Mouse (Mus musculus): ENCODE data around the gene S100a2.
A peak's percentile ranks its signal among the peaks of the same experiment; 100 is the strongest.

The S100a2 gene

GRCm38 (mm10) chr3:90596810-90597209 is 6.8 kb downstream of the S100a2 start:
- no peak for DNase-seq (ENCODE audit: low read depth)

GRCm38 (mm10) chr3:90597736-90598135 is 7.7 kb downstream of the S100a2 start:
- no peak for DNase-seq (ENCODE audit: low read depth)

DNA sequence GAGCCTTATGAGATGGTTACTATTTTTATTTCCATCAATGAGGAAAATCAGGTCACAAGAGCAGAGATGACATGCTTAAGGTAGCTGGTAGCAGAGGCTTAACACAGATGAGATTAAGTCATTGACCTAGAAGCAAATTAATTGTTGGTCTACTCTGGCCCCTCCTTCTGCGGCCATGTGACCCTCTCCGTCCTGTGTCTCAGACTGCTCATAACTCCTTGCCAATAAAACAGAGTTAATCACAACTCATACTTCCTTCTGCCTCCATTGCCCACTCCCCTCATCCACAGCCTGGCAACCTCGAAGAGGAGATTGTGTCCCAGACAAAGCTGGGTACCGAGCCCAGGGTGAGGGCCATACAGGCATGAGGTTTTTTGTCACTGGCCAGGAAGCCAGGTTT is 8.2 kb downstream of the S100a2 start:
- no peak for DNase-seq (ENCODE audit: low read depth)

- DNase-seq (ENCODE audit: low read depth): no peak
Measured at GRCm38 (mm10) chr3:90599401-90599800, 9.4 kb downstream of the S100a2 start.

DNA sequence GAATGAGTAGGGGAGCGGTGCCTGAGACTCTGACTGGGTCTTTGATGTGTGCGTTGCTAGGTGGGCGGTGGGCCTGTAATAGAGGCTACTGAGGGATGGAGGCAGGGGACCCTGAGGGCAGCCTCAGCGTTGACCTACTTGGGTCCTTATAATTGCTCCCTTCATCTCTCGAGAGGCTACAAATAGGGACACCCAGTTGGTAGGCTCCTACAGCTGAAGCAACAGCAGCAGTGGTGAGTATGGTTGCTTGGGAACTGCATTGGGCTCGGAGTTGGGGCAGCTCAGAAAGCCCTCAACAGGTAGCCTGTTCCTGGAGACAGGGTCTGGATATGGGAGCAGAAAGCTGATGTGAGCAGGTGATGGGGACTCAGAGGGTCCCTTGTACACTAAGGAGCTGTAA is 10.0 kb downstream of the S100a2 start:
- DNase-seq (ENCODE audit: low read depth): no peak

DNA sequence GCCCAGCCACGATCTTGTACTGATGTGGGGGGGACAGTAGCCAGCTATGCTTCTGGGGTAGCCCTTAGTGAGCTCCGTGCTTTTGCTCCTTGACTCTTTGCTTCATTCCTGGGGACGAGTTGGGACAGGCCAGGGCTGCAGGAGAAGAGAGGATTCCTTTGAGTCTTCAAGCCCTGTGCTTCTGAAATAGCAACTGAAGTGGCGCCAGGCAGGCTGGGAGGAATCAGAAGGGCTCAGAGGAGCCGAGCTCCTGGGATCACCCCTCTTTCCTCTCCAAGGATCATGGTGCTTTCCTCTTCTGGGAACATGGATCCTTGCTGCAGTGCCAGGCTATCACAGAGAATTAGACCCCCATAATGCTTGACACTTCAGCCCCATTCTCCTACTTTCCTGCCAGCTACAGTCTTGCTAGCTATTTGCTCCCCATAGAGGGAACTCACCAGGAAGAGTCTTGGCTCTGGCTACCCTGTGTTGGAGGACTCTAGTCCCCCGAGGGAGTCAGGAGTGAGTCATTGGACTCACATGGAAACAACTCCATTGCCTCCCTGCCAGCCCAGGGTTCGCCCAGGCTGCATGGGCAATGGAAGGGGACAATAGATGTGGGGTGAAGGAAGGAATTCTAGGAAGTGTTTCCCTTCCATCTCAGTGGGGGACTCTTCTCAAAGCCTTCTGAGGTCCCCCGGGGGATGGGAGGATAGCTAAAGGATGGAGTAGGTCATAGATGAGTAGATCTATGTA is 10.6 kb downstream of the S100a2 start:
- no peak for DNase-seq (ENCODE audit: low read depth)

- DNase-seq (ENCODE audit: low read depth): no peak
Measured at GRCm38 (mm10) chr3:90601486-90602110, 11.6 kb downstream of the S100a2 start, which contains the start of gene Gm42674. TSS of gene Gm42674 (plus strand) at chr3:90601904.

- peak; percentile 61 for DNase-seq (ENCODE audit: low read depth)
Measured at GRCm38 (mm10) chr3:90603623-90604022, 13.6 kb downstream of the S100a2 start, which contains the start of gene S100a4. TSS of gene S100a4 (plus strand) at chr3:90603771.

DNA sequence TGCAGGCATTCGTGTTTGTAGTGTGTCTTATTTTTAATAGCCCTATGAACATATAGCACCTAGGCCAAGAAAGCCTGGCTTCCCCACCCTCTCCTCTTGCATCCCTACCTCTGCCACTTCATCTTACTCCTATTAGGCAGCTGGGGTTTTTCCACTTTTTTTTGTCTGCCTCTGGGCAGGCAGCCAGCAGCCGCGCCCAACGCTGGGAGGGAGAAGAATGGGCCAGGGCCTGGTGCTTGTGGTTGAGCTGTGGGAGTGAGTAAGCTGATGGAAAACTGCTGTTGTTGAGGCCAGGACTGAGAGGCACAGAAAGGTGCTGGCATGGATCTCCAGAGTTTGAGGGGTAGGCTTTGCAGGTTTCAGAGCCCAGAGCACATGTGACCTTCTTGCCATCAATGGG is 14.4 kb downstream of the S100a2 start:
- peak; percentile 49 for DNase-seq (ENCODE audit: low read depth)

DNA sequence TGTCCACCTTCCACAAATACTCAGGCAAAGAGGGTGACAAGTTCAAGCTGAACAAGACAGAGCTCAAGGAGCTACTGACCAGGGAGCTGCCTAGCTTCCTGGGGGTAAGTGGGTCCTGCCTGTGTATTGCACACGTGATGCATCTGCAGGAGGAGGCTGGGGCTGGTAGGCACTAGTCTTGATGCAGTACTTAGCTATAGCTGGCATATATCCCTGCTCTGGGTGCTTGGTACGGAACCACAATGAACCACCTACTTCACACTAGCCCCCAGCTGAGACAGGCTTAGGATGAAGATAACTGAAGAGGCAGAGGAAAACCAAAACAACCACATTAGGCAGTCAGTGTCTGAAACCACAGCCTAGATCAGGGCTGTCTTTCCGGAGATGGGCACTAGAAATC is 15.0 kb downstream of the S100a2 start:
- peak; percentile 63 for DNase-seq (ENCODE audit: low read depth)

DNA sequence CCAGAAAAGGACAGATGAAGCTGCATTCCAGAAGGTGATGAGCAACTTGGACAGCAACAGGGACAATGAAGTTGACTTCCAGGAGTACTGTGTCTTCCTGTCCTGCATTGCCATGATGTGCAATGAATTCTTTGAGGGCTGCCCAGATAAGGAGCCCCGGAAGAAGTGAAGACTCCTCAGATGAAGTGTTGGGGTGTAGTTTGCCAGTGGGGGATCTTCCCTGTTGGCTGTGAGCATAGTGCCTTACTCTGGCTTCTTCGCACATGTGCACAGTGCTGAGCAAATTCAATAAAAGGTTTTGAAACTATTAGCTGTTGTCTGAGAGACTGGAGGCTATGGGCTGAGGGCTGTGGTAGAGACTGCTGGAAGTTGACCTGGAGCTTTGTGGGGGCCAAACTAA is 15.7 kb downstream of the S100a2 start:
- no peak for DNase-seq (ENCODE audit: low read depth)

DNA sequence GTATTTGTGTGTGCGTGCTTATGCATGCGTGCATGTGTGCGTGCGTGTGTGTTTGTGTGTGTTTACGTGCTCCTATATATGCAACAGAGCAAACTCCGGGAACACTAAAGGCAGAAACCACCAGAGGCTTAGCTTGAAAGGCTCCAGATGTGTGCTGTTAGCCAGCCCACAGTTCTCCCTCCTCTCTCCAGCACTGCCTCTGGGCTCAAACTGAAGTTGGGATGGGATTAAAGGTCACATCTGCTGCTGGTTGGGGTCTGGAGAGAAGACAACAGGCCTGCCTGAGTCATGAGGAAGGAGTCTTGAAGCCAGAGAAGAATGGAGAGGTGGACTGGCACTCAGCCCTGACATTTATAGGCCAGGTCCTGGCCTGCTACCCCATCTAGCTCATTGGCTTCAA is 16.1 kb downstream of the S100a2 start:
- no peak for DNase-seq (ENCODE audit: low read depth)

DNA sequence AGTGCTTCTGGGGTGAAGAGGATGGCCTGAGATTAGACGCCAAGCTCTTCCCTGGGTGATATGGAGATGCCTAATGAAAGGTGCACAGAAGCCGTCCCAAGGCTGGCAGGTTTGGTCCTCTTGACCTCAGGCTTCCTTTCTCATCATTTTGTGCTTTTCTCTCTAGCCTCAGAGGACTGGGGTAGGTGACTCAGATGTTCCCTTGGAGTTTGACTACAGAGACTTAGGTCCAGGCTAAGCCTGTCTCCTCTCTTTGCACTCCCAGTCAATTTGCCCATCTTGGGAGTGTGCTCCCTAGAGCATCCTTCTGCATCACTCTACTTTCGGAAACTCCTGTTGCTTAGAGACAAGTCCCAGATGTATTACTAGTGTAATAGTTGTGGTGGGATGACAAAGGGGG is 17.3 kb downstream of the S100a2 start:
- no peak for DNase-seq (ENCODE audit: low read depth)

DNA sequence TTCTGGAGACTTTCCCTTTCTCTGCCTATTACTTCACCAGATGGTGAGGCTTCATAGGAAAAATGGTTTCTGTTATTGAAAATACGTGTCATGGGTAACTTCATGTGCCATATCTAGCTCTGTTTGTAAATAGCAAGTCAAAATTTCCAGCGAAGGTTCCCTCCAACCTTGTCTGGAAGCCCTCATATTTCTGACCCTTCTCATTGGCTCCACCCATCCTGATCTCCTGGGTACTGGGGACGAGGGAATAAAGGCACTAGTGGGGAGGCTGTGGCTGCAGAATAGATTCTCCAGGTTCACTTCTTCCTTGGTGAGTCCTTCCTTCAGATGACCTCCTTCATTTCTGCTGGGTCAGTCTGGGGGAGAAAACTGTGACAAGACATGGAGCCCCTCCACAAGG is 18.2 kb downstream of the S100a2 start, which contains the start of gene S100a5:
TSS of gene S100a5 (plus strand) at position 301 of the 400 bp plus-strand sequence.
- no peak for DNase-seq (ENCODE audit: low read depth)

DNA sequence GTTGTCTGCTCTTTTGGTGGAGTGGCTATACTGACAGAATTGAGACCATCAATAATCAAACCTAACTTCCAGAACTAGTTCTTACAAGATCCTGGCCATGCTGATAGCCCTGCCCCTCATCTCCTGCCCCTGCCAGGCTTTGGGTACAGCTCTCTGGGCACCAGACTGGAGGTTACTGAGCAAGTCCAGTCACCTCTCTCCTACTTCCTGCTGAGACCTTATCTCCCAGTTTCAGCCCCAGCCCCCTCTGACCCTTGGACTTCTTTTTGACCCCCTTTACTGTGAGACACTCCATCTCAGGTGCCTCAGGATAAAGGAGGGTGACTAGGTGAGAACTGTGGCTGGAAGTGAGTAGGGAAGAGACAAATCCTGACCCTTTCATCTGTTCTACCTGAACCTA is 19.1 kb downstream of the S100a2 start:
- DNase-seq (ENCODE audit: low read depth): no peak

DNA sequence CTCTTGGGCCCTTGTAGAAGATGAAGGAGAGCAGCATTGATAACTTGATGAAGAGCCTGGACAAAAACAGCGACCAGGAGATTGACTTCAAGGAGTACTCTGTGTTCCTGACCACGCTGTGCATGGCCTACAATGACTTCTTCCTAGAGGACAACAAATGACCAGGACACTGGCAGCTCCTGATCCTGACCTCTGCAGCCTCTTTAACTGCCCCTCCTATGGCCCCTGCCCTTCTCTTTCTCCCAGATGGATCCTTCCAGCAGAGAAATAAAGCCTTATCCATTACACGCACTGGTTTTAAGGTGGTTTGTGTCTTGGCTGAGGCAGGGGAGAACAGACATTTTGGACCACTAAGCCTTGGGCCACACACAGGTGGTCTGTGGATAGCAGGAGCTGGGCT is 21.4 kb downstream of the S100a2 start:
- no peak for DNase-seq (ENCODE audit: low read depth)

DNA sequence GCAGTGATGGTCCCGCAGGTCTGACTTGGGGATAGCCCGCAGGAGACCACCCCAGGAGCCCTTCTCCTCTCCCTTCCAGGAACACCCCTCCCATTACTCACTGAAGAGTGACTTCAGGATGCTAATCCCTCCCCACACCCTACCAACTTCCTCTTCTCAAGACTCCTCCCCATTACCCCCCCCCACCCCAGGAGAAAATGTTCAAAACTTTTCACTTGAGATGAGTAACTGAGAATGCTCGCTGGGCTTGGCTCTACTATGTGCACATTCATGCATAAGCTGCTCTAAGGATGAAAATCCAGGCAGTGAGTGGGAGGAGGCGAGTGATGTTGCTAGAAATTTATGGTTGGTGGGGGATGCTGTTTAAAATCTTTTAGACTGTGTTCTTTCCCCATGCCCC is 22.0 kb downstream of the S100a2 start:
- peak; percentile 72 for DNase-seq (ENCODE audit: low read depth)

DNA sequence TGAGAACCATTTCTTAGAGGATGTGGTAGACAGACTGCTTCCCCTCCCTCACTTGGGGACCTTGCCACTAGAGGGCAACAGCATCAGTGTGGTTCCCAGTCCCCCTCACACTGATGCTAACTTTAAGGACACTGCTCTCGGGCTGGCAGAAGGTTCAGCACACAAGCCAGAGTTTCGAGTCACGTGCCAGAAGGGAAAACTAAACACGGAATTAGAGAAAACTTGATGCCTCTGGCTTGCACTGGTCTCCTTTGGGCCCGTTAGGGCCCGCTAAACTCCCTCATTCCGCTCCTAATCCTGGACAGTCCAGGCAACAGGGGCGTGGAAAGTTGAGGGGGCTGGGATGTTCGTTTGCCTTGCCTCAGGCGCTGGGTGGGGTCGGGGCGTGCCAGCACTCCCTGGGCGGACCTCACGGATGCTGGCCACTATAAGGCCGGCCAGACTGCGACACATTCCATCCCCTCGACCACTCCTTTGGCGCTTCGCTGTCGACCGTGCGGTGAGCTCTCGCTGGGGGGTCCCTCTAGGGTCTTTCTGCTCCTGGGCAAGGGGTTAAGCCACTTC is 22.8 kb downstream of the S100a2 start, which contains the start of gene S100a6:
TSS of gene S100a6 (plus strand) at position 155 of the 564 bp plus-strand sequence.
- peak; percentile 93 for DNase-seq (ENCODE audit: low read depth)

DNA sequence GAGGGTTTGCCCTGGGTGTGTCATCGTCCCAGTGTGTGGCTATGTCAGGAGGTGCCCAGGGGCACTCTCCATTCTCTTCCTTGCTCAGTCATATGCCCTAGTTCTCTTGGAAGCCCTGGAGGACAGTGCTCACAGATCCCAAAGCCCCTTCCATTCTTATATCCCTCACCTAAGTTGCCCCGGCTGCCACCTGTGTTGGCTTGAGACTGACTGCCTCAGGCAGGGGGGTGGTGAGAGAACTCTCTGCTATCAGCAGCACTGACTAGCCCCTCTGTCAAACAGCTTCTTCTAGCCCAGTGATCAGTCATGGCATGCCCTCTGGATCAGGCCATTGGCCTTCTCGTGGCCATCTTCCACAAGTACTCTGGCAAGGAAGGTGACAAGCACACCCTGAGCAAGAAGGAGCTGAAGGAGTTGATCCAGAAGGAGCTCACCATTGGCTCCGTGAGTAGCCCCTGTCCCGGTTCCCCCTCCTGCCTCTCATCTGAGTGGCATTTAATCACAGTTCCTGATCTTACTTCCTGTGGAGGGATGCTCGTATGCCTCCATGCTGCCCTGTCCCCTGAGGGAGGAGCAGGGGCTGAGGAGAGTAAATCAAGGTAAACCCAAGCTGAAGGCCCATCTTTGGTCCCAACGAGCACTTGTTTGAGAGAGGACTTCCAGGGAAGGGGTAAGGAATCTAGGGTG is 23.6 kb downstream of the S100a2 start:
- peak; percentile 53 for DNase-seq (ENCODE audit: low read depth)

- DNase-seq (ENCODE audit: low read depth): no peak
Measured at GRCm38 (mm10) chr3:90614148-90614530, 24.1 kb downstream of the S100a2 start.

DNA sequence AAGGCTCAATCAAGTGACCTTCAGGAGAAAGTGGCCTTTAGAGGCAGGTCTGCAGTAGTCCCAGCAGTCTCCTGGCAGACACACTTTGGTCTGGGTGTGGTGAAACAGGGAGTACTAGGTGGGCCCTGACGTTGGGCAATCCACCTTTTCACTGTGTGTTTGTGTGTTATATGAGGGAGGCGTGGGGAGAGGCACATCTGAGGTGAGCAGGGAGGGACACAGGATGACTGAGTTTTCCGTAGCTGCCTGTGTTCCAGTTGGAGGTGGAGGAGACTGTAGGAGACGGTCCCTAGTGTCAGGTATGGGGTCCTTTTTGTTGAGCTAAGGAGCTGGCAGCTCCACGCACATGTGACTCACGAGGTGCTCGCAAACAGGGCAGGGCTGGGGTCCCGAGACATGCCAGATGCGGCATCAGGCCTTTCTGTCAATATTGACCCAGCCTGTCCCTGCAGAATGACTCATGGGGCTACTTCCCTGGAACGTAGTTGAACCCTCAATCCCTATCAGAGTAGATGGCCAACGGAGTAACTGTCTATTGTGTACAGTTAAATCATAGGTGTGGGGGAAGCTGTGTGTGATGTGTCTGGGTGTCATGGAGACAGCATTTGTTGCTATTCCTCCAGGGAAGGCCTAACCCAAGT is 24.7 kb downstream of the S100a2 start:
- DNase-seq (ENCODE audit: low read depth): no peak

GRCm38 (mm10) chr3:90615415-90615814 is 25.4 kb downstream of the S100a2 start:
- DNase-seq (ENCODE audit: low read depth): peak; percentile 93

All from induced T-regulatory cell, adult 2 months (primary cell).